Mouse (Mus musculus) right cerebral cortex, adult 18-20 months (tissue): Measurements from ENCODE around the gene Mgll.

ENCODE experiments used
- DNase-seq: peaks from one replicate; pipeline ENCODE4 v3.0.0; 2022; ENCODE audit warnings: mixed read lengths

Mgll gene

DNA sequence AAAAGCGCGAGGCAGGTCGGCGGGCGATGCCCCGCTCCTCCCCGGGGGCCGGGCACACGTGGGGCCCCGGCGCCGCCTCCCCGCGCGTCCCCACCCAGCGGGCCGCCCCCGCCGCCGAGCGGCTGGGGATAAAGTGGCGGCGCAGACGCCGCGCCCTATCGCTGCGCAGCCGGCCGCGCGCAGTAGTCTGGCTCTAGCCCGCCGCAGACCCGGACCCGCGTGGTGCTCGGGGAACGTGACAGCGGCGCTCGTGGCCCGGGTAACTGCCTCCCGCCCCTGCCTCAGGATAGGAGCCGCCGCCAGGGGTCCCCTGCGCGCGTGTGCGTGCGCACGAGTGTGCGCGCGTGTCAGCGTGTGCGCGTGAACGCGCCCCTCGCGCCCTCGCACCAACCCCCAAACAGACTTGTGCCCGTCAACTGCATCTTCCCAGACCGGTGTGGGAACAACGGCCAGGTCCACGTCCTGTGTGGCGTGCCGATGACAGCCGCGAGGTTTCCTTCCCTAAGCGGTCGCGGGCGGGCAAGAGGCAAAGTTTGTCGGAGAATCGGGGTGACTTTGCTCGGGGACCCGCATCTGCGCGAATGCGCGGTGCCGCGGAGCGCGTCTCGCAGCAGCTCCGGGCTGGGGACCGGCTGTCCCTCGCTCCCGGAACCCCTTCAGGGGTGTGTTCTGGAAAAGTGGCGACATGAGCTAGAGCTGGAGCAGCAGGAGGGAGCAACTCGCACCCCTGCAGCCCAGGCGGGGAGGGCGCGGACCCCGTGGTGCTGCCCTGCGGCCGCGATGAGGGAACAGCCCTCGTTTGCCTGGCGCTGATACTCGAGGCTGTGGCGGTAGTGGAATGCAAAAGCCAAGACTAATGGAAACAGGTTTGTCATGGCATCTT lies at the start of gene Mgll:
Gene Mgll (plus strand): TSS at position 100 of the 883 bp plus-strand sequence.
- peak; percentile 80 for DNase-seq

DNA sequence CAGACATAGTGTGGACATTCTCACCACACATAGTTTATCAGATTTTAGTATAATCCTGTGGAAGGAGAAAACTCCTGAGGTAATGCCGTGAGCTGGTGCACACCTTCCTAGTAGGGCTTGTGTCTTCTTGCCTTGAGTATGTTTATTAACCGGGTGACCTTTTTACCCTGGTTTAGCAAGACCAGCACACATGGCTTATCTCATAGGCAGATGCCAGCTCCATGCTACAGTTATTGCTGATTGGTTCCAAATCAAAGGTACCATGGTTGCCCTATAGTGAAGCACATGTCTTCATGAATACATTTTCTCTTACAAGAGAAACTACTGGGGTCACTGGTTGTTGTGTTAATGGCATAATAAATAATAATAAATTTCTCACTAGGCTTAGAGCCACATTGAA lies 48.4 kb upstream of the Mgll start:
- DNase-seq, result no peak

DNA sequence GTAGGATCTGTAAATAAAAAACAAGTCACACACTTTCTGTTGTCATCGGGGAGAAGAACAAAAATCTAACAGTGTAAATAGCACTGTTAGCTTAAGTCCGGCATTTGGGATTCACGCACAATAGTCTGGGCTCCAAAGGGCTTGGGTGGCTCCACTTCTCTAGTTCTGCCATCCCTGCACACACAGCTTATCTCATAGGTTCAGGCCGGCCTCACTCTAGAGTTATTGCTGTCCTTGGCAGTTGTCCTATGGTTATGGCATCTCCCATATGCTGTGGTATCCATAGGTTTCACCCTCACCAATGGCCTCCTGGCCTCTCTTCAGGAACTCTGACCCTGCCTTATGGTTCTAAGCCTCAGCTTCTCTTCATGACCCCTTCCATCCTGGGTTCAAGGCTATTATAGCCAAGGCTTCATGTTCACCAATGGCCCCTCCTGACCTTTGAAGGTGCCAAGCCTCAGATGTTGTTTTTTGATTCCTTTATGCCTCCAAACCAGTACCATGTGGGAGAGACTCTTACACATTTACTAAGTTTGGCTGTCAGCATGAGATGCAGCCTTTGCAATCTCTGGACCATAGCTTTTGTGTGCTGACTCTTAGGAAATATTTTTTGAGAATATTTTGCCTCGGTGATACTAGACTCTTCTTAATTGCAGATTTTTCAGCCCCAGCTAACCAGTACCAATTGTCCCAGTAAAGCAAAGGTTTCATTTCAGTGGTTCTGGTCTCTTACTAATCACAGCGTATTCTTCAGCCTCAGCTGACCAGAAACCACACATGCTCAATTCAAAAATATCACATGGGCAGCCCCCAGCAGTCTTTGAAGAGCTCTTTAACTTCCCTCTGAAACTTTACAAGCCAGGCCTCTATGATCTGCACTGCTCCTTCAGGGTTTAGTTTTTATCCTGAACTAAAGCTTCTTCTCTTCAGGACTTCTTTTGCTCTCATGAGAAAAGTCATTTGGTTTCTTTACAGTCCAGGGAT lies 47.2 kb upstream of the Mgll start:
- no peak for DNase-seq

DNA sequence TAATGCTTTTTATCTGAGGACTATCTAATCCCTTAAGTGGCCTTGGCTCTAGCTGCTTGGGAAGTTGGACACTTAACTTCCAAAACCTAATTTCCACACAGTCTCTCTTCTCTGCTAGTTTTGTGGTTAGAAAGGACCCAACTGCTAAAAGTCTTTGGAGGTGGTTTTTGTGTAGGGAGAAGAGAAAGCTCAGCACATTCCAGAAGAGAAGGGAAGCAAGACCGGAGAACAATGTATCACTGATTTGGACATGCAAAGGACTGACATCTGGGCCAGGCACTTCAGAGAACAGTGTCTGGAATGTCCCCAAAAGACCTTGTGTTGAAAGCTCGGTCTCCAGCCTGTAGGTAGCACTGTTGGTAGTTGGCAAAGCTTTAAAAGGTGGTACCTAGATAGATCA lies 46.5 kb upstream of the Mgll start:
- DNase-seq, result no peak

DNA sequence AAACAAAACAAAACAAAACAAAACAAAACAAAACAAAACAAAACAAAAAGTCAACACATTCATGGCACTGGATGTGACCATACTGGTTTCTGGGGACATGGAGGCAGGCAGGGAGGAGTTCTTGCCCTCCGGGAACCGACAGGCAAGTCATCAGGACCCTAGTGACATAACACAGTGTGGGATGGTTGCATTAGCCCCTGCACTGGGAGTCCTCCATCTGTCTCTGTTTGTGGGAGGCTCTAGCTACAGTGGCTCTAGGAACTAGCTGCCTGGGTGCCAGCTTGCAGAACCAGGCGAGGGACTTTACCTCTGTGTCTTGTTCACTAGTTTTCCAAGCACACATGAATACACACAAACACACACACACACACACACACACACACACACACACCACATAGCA lies 43.2 kb upstream of the Mgll start:
- no peak for DNase-seq

DNA sequence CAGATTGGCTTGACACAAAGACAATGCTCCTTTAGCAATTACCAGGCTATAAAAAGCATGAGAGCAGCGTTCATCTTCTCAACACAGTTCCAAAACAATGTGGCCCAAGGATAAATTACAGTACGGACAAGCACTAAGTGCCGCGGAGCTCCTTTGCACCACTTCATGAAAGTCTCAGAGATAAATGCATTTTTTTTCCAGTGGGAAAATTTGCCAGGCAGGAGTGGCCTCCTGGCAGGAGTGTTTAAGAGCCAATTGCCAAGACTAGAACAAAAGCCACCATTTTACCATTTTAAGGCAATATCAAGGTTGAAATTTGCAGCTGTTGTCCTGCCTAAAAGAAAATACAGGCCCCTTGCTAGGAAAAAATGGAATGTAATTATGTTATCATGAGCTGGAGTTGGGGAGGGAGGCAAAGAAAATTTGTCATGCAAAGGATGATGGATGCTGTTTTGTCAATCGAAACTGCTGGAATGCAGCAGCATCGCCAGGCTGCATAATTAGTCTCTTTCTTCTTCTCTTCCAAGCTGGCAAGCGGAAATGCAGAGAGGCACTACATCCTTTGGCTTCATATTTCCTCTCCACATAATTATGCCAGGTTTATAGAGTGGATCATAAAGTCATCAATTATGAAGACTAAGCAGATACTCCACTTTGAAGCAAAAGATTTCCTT lies 40.7 kb upstream of the Mgll start:
- DNase-seq, result no peak

DNA sequence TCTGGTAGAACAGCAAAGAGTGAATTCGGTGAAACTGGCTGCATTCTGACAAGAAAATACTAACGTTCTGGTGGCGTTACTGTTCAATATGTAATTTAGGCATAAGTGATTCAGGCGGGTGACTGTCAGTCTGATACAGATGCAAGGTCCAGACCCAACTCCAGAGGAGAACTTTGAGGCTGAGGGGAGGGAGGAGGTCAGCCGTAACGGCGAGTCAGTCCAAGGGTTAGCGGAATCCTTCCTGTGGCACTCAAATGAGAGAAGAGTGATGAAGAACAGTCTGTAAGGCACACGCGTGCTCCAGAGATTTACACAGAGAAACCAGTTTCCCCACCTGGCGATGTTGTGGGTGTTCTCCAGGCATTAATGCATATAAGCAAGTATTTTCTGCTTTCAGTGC lies 36.0 kb upstream of the Mgll start:
- no peak for DNase-seq

DNA sequence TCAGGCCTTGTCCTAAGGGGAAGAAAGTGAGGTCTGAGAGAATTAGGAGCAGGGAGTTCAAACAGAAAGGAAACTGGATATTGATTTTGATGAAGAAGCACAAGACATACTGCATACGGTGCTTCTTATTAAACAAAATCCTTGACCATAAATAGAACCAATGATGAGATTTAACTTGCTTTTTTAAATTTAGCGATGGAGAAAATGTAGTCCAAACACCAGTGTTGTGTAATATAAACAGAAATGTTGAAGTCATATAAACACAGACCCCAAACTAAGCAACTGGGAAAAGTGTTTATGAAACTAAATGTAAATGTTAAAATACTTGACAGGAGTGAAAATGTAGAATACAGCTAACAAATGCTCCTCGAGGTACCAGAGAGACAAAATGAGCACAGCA lies 35.5 kb upstream of the Mgll start:
- DNase-seq, result no peak

DNA sequence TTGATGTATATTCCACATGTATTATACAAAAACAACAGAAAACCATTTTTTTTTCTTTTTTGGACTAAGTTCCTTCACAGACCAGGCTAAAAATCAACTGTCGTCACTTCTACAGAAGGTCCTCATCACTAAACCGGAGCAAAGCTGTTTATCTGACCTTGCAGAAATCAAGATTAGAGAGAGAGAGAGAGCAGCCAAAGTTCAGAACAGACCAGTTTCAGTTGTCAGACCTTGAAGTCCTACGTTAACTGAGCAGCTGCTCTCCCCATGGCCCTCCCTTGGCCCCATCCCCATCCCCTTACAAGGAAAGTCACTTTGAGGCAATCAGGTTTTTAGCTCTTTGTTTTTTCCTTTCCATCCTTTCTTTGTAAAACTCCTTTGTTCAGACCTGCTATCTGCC lies 34.0 kb upstream of the Mgll start:
- DNase-seq, result no peak

DNA sequence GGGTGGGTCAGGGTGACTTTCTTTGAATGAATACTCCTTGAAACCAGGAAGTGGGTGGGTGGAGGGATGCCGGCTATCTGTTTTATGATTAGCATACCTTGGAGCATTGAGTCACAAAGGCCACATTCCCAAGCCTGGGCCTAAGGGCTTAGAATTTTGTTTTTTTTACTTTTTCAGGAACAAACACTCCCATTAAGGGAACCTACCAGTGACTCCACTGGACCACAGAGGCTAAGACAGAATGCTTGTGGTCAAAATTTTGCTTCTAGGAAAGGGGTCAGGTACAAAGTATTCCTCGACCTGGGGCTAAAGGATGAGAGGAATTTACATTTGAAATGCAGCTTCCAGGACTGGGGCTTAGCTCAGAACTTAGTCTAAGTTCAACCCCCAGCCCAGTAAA lies 32.9 kb upstream of the Mgll start:
- no peak for DNase-seq

DNA sequence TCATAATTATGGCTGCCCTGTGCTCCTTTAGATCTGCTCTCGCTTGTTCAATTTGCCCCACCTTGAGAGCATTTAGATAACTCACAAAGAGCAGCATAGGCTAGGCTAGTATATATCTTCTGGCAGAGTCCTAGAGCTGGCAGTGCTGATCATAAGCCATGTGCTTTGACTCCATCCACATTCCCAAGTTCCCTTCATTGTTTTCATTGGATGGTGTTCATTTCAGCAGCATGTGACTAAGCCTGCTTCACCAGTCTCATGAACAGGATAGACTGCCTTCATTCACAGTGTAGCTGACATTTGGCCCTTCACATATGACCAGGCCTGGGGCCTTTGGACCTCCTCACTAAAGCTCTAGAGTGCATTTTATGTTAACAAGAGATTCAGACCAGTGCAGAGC lies 21.3 kb upstream of the Mgll start:
- DNase-seq, result no peak

DNA sequence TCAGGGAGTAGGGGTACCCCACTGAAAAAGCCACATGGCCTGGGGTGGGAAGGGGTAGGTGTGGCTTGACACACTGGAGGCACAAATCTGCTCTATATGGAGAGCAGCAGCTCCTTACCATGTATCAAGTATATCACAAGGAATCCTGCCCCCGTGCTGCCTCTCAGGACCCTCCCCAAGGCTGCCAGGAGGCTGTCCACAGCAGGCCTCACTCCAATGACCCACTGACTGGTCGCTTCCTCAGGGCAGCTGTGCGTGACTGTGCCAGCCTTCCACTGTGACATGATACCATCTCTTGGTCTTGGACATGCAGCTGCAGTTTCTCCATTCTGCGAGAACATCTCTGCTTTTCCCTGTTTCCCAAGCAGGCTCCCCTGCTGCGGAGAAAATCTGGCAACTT lies 20.5 kb upstream of the Mgll start:
- DNase-seq, result no peak

DNA sequence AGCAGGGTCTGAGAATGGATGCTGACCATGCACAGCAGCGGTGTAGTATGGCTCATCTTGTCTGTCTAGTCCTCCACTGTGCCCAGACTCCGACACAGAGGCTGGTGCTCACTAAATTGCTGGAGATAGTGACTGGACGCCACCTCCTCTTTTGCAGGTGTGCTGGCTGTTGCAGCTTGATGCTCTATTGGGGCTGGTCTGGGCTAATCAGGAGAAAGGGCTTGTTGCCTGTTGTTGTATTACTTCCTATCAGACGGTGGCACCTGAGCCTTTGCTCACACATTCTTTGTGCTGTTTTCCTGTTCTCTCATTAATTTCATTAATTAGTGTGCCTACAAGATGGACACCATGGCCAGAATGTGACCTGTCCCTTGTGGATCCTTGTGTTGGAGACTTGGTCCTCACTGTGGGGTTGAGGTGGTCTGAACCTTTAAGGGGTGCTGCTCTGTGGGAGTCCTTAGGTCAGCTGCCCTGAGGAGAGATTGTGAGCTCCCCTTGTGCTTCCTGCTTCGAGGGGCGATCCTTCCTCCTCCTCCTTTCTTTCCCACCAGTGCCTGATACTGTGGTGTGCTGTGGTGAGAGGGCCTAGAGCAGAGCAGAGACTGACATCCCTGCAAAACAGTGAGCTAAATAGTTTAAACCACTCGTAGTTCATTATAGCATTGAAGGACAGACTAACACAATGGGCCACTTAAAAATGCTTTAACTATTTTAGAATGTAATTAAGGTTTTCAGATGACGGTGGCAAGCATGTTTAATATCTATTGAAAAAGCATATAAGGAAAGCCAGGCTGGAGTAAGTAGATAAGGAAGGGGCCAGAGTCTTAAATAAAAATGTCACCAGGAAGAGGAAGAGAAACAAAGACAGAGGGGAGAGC lies 15.6 kb upstream of the Mgll start:
- no peak for DNase-seq

DNA sequence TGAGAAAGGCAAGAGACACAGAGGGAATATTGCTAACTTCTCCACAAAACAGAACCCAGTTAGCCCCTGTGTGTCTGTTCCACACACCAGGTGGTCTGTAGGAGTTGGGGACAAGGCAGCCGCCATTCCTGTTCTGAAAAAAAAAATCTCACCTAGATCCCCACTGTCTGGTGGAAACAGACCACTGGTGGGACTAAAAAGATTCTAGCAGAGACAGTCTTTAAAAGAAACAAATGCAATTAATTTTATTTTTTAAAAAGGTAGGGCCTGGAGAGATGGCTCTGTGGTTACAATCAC lies 15.0 kb upstream of the Mgll start:
- peak; percentile 36 for DNase-seq

DNA sequence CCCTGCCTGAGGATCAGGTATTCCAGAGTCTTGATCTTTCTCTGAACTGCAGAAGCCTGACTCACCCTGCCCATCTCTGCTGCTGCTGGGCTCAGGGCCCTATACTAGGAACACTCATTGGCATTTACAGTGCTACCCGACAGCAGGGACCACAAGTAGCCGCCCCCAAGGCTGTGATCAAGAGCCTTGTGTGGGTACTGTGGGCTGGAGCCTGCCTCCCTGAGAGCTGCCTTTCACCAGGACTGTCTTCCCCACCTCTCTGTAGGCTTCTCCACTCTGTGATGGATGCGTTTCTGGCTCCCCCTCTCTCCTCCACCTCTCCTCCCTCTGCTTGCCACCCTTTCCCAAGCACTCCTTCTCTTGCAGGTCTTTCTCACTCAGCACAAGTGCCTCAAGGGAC lies 12.9 kb upstream of the Mgll start:
- DNase-seq, result peak; percentile 46

DNA sequence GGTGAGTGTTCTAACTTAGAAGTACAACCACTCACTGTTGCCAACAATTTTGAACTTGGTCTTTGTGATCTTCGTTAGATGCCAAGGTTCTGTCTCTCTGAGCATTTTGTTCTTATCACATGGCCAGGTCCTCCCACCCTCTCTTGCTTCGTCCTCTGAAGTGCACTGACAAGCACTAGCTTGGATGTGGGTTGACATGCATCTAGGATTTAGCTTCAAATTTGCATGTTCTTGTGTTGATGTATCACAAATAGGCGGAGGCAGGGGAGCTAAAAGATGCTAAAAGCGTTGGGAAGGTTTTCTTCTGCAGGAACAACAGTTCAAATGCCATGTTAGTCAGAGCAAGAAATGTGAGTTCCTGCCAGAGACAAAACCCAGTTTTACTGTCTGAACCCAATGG lies 12.1 kb upstream of the Mgll start:
- DNase-seq, result peak; percentile 36

DNA sequence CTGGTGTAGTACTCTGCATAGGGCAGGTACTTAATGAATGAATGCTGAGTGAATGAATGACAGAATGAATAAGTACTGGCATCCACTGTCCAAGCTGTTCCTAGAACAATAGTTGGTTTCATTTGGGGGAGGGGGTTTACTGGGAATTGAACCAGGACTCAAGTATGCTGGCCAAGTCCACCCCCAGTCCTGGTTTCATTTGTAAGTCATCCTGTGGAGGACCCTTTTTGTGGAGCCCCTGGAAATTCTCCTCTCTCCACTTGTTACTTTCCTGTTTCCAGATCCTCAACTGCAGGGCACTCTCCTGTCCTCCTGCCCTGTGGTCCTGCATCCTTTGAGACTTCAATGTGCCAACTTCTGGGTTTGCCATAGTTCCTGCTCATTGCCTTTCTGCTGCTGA lies 10.9 kb upstream of the Mgll start:
- no peak for DNase-seq

DNA sequence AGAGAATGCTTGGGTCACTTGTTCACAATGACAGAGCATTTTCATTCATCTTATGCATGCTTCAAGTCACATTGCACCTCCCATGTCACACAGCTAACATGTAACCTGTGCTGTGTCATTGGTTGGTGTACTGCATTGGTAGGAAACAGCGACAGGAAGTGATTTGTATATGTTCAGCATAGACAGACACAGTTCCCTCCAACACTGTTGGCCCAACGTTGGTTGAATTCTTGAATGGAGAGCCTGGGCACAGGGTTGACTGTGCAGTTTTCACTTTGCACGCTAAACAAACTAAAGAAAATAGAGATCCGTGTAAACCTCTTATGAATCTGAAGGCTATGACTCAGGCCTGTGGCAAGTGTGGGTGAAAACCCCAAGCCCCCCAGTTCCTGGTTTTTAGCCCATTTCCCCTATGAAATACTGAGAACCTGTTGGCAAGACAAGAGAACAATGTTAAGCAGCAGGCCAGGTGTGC lies 10.0 kb upstream of the Mgll start:
- DNase-seq, result no peak

DNA sequence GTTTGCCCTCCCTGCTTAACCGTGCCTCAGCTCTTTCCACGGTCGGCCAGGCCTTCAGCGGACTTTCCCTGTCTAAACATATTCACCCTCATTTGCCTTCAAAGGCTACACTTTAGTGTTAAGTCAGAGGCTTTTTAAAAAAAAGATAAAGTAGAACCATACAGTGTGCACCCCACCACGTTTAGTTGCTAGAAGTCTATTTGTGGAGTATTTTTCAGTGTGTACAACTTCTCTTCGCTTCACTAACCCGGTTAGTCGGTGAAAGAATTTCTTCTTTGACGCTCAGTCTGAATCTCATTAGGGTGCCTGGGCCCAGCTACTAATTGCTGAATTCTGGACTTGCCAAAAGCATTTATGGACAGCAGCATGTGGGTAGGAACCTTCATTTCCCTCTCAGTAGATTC lies 8.8 kb upstream of the Mgll start:
- no peak for DNase-seq

DNA sequence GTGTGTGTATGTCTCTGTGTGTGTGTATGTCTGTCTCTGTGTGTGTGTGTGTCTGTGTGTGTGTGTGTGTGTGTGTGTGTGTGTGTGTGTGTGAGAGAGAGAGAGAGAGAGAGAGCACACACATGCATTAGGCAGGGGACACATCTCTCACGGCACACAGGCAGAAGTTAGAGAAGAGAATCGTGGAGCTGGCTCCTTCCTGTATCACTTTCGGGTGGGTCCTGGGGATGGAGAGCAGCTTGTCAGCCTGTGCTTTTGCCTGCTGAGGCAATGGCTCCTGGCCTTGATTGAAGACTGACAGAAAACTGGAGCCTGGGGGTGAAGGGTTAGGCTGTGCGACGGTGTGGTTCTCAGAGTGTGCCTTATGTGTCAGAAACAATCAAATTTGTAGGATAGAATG lies 8.2 kb upstream of the Mgll start:
- DNase-seq, result no peak

DNA sequence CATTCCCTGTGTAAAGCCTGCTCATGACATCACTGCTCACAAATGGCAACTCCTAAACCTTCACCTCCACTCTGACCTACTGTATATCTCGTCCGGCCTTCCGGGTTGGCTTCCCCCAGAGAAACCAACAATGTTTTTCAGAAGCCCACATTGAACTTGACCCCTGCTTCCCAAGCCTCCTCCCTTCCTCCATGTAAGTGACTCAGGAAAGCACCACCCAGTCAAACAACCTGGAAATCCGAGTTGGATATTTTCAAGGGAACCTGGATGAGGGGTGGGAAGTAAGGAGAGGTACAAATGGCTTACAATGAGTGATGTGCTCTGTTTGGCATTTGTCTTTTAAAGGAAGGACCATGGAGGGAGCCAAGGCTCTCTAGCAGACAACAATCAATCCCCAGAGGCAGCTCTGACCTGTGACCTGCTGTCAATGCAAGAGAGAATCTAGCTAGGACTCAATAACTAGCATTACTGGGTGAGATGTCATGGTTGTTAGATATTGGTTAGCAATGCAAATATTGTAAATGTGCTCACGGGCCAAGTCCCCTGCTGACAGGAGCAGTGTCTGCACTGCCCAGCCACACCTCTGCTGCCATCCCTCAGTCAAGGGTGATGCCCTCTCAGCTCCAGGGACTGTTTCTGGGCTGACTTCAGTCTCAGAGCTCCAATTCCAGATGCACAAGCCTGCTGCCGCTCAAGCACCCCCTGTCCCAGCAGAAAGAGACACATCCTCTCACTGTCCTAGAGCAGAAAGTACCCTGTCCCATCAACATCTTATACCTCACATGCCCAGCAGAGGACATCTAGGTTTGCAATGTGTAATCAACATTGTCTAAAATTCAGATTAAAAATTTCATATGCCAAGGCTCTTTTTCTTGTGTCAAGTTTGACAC lies 6.8 kb upstream of the Mgll start:
- DNase-seq, result no peak
